Mouse (Mus musculus) kidney, postnatal 0 days (tissue): Measurements from ENCODE around the gene Ly6g6c. TPM values are rescaled to one million over a fixed set of nuclear protein-coding genes. Genes with fewer than 3 reads are reported as not detected.

Source experiments
- ATAC-seq: fragments of 200-750 bp; cut with Nextera tagmentation; replicated peaks from 2 replicates; pipeline ENCODE4 v1.8.0; 2017; ENCODE audit warnings: low read depth, moderate number of reproducible peaks, moderate TSS enrichment, moderate library complexity; ENCODE audit not compliant: low FRiP score
- DNase-seq: peaks from one replicate; pipeline ENCODE4 v3.0.0-alpha.2; 2016; ENCODE audit warnings: low spot score
- H3K27ac ChIP-seq: fragments of 300-500 bp; sonication (generic); 2 replicates; pipeline ENCODE4 v1.5.1; 2014; ENCODE audit warnings: mild to moderate bottlenecking
- H3K27me3 ChIP-seq: fragments of 300-500 bp; sonication (generic); 2 replicates; pipeline ENCODE4 v1.6.1; 2014; ENCODE audit warnings: low read length, mixed read lengths; ENCODE audit not compliant: insufficient read depth
- H3K36me3 ChIP-seq: fragments of 300-500 bp; sonication (generic); 2 replicates; pipeline ENCODE4 v1.6.1; 2014; ENCODE audit warnings: low read length, mixed read lengths; ENCODE audit not compliant: insufficient read depth
- H3K4me1 ChIP-seq: fragments of 300-500 bp; sonication (generic); replicated peaks from 2 replicates; pipeline ENCODE4 v1.6.1; 2014; ENCODE audit warnings: antibody characterized with exemption, low read length, mixed read lengths; ENCODE audit not compliant: insufficient read depth
- H3K4me2 ChIP-seq: fragments of 300-500 bp; sonication (generic); 2 replicates; pipeline ENCODE4 v1.6.1; 2014; ENCODE audit warnings: mild to moderate bottlenecking, low read length, moderate library complexity, mixed read lengths
- H3K4me3 ChIP-seq: fragments of 300-500 bp; sonication (generic); replicated peaks from 2 replicates; pipeline ENCODE4 v1.5.1; 2014; ENCODE audit warnings: low read depth, low read length
- H3K9ac ChIP-seq: fragments of 300-500 bp; sonication (generic); 2 replicates; pipeline ENCODE4 v1.6.1; 2014; ENCODE audit warnings: low read depth, low read length
- H3K9me3 ChIP-seq: fragments of 300-500 bp; sonication (generic); replicated peaks from 2 replicates; pipeline ENCODE4 v1.6.1; 2016; ENCODE audit warnings: low read length, inconsistent platforms, mixed read lengths
- CTCF ChIP-seq: IDR thresholded peaks from 2 replicates; pipeline ENCODE4 v1.5.1; 2016; ENCODE audit warnings: antibody characterized with exemption, low read depth, mild to moderate bottlenecking, moderate library complexity
- WGBS: fragments of 180-500 bp; shearing (Covaris S2); extraction: QIAGEN DNeasy Blood & Tissue Kit; methylation state at CpG from one replicate; pipeline ENCODE4 v1.1.7; 2014; 5-methylcytosine and 5-hydroxymethylcytosine counted together
- polyA plus RNA-seq: library from polyadenylated mRNA; unstranded; fragments of >200 nt; fragmentation: Nextera tagmentation; extraction: Ambion mirVana; gene quantifications from 2 replicates; pipeline ENCODE4 v1.2.1, GENCODE M21; 2015

Gene Ly6g6c
- polyA plus RNA-seq, 1 experiment from 2014 or later: not detected

DNA sequence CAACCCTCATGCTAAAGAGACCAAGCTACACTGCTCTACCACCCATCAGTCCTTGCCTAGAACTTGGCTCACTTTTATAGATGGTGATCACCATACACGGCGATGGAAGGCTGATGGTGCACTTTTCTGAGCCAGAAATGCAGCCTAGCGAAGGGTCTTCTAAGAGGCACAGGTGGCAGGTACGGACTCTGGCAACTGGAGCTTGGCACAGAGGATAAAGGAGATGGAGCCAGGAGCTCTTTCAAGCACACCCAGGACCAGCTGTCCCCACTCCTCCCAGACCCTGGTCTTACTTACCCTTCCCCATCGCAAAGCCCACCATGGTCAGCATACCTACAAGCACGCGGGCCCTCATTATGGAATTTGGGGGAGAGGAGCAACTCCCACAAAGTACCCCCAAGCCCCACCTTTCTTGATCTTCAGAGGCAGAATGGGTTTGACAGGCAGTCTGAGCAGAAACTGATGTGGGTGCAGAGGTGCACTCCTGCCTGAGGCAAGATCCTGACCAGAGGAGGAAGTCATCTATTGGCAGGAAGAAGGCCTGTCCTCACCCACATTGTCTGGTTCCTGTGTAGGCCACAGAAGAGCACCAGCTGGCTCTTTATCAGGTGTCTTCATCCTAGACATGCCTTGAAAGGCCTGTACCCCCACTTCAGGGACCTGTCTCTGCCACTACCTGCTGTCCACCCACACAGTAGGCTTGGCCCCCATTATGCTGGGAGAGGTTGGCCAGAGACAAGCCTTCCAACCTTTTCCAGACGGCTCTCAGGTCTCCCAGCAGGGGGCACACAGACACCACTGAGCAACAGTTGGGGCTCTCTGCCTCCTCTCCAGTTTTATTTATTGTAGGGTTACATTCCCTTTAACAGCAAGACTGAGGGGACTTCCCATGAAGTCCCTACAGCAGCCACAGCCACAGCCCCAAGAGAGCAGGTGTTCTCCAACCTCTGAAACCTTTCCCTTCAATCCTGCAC is 50.1 kb downstream of the Ly6g6c start, which contains the start of gene Ly6g5b:
Gene Ly6g5b (minus strand): TSS at position 383 of the 974 bp plus-strand sequence.
- Histone ChIP-seq H3K4me3 (no peak within 1 kb of the TSS), H3K27ac (no peak within 1 kb of the TSS), H3K9me3 (no peaks in the 10 kb centered on the region), H3K9ac (no peak within 1 kb of the TSS), H3K4me1 (no peaks in the 10 kb centered on the region; the same call in 1 of the 2 replicates), H3K36me3 (peaks cover 39% of the 10 kb centered on the region), H3K4me2 (no peak within 1 kb of the TSS), H3K27me3 (no peaks in the 10 kb centered on the region)
- peak; percentile 66 for TF ChIP-seq CTCF
- 86% methylated on average over 8 of the region's 8 CpGs for WGBS
- ATAC-seq: no peak
- peak; percentile 70 for DNase-seq

Other genes with a start within 250 kb of the Ly6g6c start
- 30.3 and 30.8 TPM in 2 replicates for gene Stk19, start 228.4 kb upstream of the Ly6g6c start, polyA plus RNA-seq
- gene Dxo, start 228.4 kb upstream of the Ly6g6c start, polyA plus RNA-seq: 48.2 and 49.7 TPM in 2 replicates
- 36.8 and 37.3 TPM in 2 replicates for gene Skiv2l, start 215.2 kb upstream of the Ly6g6c start, polyA plus RNA-seq
- 73.5 and 79.5 TPM in 2 replicates for gene Nelfe, start 215.0 kb upstream of the Ly6g6c start, polyA plus RNA-seq
- 21.1 and 25.6 TPM in 2 replicates for gene Cfb, start 202.9 kb upstream of the Ly6g6c start, polyA plus RNA-seq
- gene Zbtb12, start 185.9 kb upstream of the Ly6g6c start, polyA plus RNA-seq: 2.3 and 3.4 TPM in 2 replicates
- not detected in 2 replicates for gene Gm20547, start 183.3 kb upstream of the Ly6g6c start, polyA plus RNA-seq
- 7.0 and 7.4 TPM in 2 replicates for gene C2, start 167.1 kb upstream of the Ly6g6c start, polyA plus RNA-seq
- 44.1 and 49.1 TPM in 2 replicates for gene Ehmt2, start 166.9 kb upstream of the Ly6g6c start, polyA plus RNA-seq
- gene Slc44a4, start 150.9 kb upstream of the Ly6g6c start, polyA plus RNA-seq: 24.2 and 27.3 TPM in 2 replicates
- 92.0 and 101 TPM in 2 replicates for gene Neu1, start 134.1 kb upstream of the Ly6g6c start, polyA plus RNA-seq
- gene Hspa1b, start 106.2 kb upstream of the Ly6g6c start, polyA plus RNA-seq: 2.2 and 2.6 TPM in 2 replicates
- not detected in 2 replicates for gene Gm20481, start 95.5 kb upstream of the Ly6g6c start, polyA plus RNA-seq
- gene Hspa1a, start 93.2 kb upstream of the Ly6g6c start, polyA plus RNA-seq: 22.4 and 23.5 TPM in 2 replicates
- gene Hspa1l, start 92.7 kb upstream of the Ly6g6c start, polyA plus RNA-seq: 0.54 and 0.72 TPM in 2 replicates
- 133 and 141 TPM in 2 replicates for gene Lsm2, start 83.5 kb upstream of the Ly6g6c start, polyA plus RNA-seq
- gene Vars, start 64.4 kb upstream of the Ly6g6c start, polyA plus RNA-seq: 61.3 and 63.3 TPM in 2 replicates
- gene Vwa7, start 48.8 kb upstream of the Ly6g6c start, polyA plus RNA-seq: 0.16 and 0.20 TPM in 2 replicates
- gene Sapcd1, start 37.4 kb upstream of the Ly6g6c start, polyA plus RNA-seq: 2.3 and 3.7 TPM in 2 replicates
- 2.7 and 3.0 TPM in 2 replicates for gene Msh5, start 18.6 kb upstream of the Ly6g6c start, polyA plus RNA-seq
- 266 and 282 TPM in 2 replicates for gene Clic1, start 15.4 kb upstream of the Ly6g6c start, polyA plus RNA-seq
- gene Ddah2, start 6.4 kb upstream of the Ly6g6c start, polyA plus RNA-seq: 227 and 244 TPM in 2 replicates
- 0.36 and 0.45 TPM in 2 replicates for gene Mpig6b, start 796 bp downstream of the Ly6g6c start, polyA plus RNA-seq
- 1.3 and 1.6 TPM in 2 replicates for gene Ly6g6e, start 11.5 kb downstream of the Ly6g6c start, polyA plus RNA-seq
- 7.6 and 7.8 TPM in 2 replicates for gene Ly6g6d, start 12.7 kb downstream of the Ly6g6c start, polyA plus RNA-seq
- gene Ly6g6f, start 20.2 kb downstream of the Ly6g6c start, polyA plus RNA-seq: not detected in 2 replicates
- gene Abhd16a, start 23.9 kb downstream of the Ly6g6c start, polyA plus RNA-seq: 109 and 113 TPM in 2 replicates
- not detected in 2 replicates for gene Ly6g5c, start 42.9 kb downstream of the Ly6g6c start, polyA plus RNA-seq
- 0.69 and 1.1 TPM in 2 replicates for gene Ly6g5b, start 50.0 kb downstream of the Ly6g6c start, polyA plus RNA-seq
- 14.6 and 15.2 TPM in 2 replicates for gene Gpank1, start 56.1 kb downstream of the Ly6g6c start, polyA plus RNA-seq
- gene Csnk2b, start 56.7 kb downstream of the Ly6g6c start, polyA plus RNA-seq: 300 and 312 TPM in 2 replicates
- 10.5 and 11.9 TPM in 2 replicates for gene D17H6S53E, start 61.0 kb downstream of the Ly6g6c start, polyA plus RNA-seq
- 59.6 and 64.2 TPM in 2 replicates for gene Apom, start 66.7 kb downstream of the Ly6g6c start, polyA plus RNA-seq
- 46.0 and 50.2 TPM in 2 replicates for gene Bag6, start 69.8 kb downstream of the Ly6g6c start, polyA plus RNA-seq
- 79.2 and 94.5 TPM in 2 replicates for gene Prrc2a, start 99.5 kb downstream of the Ly6g6c start, polyA plus RNA-seq
- 13.1 and 14.8 TPM in 2 replicates for gene Aif1, start 110.7 kb downstream of the Ly6g6c start, polyA plus RNA-seq
- gene Lst1, start 123.1 kb downstream of the Ly6g6c start, polyA plus RNA-seq: 11.4 and 15.0 TPM in 2 replicates
- gene Ltb, start 129.1 kb downstream of the Ly6g6c start, polyA plus RNA-seq: 0.98 and 1.0 TPM in 2 replicates
- 0.19 and 0.25 TPM in 2 replicates for gene Tnf, start 136.6 kb downstream of the Ly6g6c start, polyA plus RNA-seq
- gene Lta, start 140.0 kb downstream of the Ly6g6c start, polyA plus RNA-seq: 0.15 TPM in 1 of 2 replicates, not detected in the other
- gene Gm16181, start 155.4 kb downstream of the Ly6g6c start, polyA plus RNA-seq: 0.25 and 0.29 TPM in 2 replicates
- gene Atp6v1g2, start 168.3 kb downstream of the Ly6g6c start, polyA plus RNA-seq: 6.6 and 6.7 TPM in 2 replicates
- 11.7 and 14.5 TPM in 2 replicates for gene Nfkbil1, start 170.4 kb downstream of the Ly6g6c start, polyA plus RNA-seq
- gene Ddx39b, start 176.4 kb downstream of the Ly6g6c start, polyA plus RNA-seq: 303 and 329 TPM in 2 replicates
- gene H2-D1, start 197.3 kb downstream of the Ly6g6c start, polyA plus RNA-seq: 111 and 125 TPM in 2 replicates